Mouse (Mus musculus) forebrain, embryonic 10.5 days (tissue): ENCODE results near the gene Neb. TPM values are rescaled to one million over a fixed set of nuclear protein-coding genes. Genes with fewer than 3 reads are reported as not detected.

Source experiments
- DNase-seq: peaks from one replicate; pipeline ENCODE4 v3.0.0-alpha.2; 2017; ENCODE audit warnings: low spot score; ENCODE audit errors: extremely low spot score
- H3K27ac ChIP-seq: fragments of 300-500 bp; sonication (generic); 2 replicates; pipeline ENCODE4 v1.5.1; 2016; ENCODE audit warnings: mild to moderate bottlenecking
- H3K27me3 ChIP-seq: fragments of 300-500 bp; sonication (generic); 2 replicates; pipeline ENCODE4 v1.6.1; 2016; ENCODE audit warnings: mild to moderate bottlenecking; ENCODE audit not compliant: poor library complexity, severe bottlenecking
- H3K36me3 ChIP-seq: fragments of 300-500 bp; sonication (generic); replicated peaks from 2 replicates; pipeline ENCODE4 v1.6.1; 2016; ENCODE audit warnings: mild to moderate bottlenecking, moderate library complexity
- H3K4me1 ChIP-seq: fragments of 300-500 bp; sonication (generic); 2 replicates; pipeline ENCODE4 v1.6.1; 2016
- H3K4me3 ChIP-seq: fragments of 300-500 bp; sonication (generic); 2 replicates; pipeline ENCODE4 v1.5.1; 2016; ENCODE audit warnings: mild to moderate bottlenecking, moderate library complexity
- H3K9me3 ChIP-seq: fragments of 300-500 bp; sonication (generic); 2 replicates; pipeline ENCODE4 v1.6.1; 2016; ENCODE audit warnings: mild to moderate bottlenecking, moderate library complexity
- WGBS: fragments of 180-500 bp; shearing (Covaris S2); methylation state at CpG from one replicate; pipeline ENCODE4 v1.1.7; 2016; 5-methylcytosine and 5-hydroxymethylcytosine counted together
- polyA plus RNA-seq: library from polyadenylated mRNA; unstranded; fragments of >200 nt; fragmentation: Nextera tagmentation; extraction: Ambion mirVana; gene quantifications from 2 replicates; pipeline ENCODE4 v1.2.1, GENCODE M21; 2016

Gene Neb
- polyA plus RNA-seq, 1 experiment from 2014 or later: 0.31 TPM

DNA sequence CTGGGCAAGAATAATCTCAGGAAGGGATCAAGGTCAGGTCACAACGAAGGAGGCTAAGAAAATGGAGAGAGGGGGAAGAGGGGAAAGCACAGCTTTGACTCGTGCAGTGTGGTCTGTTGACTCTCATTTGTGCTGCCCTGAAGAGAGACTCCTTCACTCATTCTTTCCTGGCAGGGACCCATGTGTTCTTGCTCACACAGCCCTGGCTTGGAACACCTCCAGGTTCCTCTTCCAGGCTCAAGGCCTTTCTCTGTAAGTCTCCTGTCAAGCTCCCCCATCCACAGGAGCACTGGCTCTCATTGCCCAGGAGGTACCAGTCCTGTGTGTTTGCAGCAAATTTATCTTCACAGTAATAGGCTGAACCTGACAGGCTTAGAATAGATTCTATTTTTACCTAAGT lies 7.2 kb downstream of the Neb start:
- H3K4me1 ChIP-seq: 0 out of 2 replicates have a peak, but pooled peaks cover 2% of the 10 kb centered on the region
- no peaks in the 10 kb centered on the region for H3K27me3 ChIP-seq
- 75% methylated on average over 2 of the region's 2 CpGs for WGBS

DNA sequence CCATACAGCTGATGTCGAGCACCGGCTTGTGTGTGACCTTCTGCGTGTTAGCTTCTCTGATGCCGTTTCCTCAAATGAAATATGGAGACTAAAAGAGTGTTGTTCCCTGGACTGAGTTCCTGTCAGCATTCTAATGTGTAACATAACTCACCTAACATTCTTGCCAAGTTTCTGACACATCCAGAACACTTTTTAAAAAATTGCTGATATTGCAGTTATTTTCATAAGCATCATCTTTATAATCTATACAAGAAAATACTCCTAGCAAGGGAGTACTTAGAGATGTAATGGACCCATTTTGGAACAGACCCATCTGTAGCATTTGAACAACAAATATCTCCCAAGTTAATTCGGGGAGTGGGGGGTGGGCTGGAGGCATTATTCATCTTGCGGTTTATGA lies 8.7 kb downstream of the Neb start:
- Histone ChIP-seq H3K27me3 (no peaks in the 10 kb centered on the region), H3K4me3 (no peak overlapping the region), H3K4me1 (peaks cover 10% of the 10 kb centered on the region), H3K36me3 (no peaks in the 10 kb centered on the region), H3K27ac (no peak overlapping the region), H3K9me3 (no peaks in the 10 kb centered on the region)
- WGBS: 96% methylated on average over 6 of the region's 6 CpGs
- no peak for DNase-seq

More for the DNA sequence above, 7.2 kb downstream of the Neb start:
- no peak overlapping the region for H3K27ac ChIP-seq
- DNase-seq: peak; percentile 7
- no peaks in the 10 kb centered on the region for H3K9me3 ChIP-seq
- H3K4me3 ChIP-seq: no peak overlapping the region
- H3K36me3 ChIP-seq: no peaks in the 10 kb centered on the region

DNA sequence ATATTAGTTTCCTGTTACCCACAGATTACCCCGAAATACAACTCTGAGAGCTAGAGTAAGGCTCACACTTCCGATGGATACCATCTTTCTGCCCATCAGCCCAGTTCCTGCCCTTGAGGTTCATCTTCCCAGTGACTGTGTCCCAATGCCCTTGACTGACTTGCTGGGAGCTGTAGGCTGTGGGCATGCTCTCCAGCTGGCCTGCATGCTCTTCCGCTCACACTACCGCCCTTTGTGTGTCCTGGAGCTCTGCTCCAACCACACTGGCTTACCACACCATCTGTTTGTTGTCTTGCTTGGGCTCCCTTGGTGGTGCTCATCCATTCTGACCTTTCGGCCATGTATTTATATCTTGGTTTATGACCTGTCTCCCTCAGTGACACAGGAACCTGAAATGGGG lies 10.6 kb downstream of the Neb start:
- no peak overlapping the region for H3K27ac ChIP-seq
- H3K9me3 ChIP-seq: no peaks in the 10 kb centered on the region
- DNase-seq: no peak
- no peak overlapping the region for H3K4me3 ChIP-seq
- no peaks in the 10 kb centered on the region for H3K27me3 ChIP-seq
- WGBS: 94% methylated on average over 5 of the region's 5 CpGs
- H3K4me1 ChIP-seq: peaks cover 10% of the 10 kb centered on the region
- no peaks in the 10 kb centered on the region for H3K36me3 ChIP-seq

GRCm38 (mm10) chr2:52367248-52367647 lies 11.0 kb downstream of the Neb start:
- H3K4me3 ChIP-seq: no peak overlapping the region
- peaks cover 10% of the 10 kb centered on the region for H3K4me1 ChIP-seq
- no peaks in the 10 kb centered on the region for H3K27me3 ChIP-seq
- no peak overlapping the region for H3K27ac ChIP-seq
- 81% methylated on average over 13 of the region's 13 CpGs for WGBS
- H3K9me3 ChIP-seq: no peaks in the 10 kb centered on the region
- DNase-seq: no peak
- no peaks in the 10 kb centered on the region for H3K36me3 ChIP-seq

DNA sequence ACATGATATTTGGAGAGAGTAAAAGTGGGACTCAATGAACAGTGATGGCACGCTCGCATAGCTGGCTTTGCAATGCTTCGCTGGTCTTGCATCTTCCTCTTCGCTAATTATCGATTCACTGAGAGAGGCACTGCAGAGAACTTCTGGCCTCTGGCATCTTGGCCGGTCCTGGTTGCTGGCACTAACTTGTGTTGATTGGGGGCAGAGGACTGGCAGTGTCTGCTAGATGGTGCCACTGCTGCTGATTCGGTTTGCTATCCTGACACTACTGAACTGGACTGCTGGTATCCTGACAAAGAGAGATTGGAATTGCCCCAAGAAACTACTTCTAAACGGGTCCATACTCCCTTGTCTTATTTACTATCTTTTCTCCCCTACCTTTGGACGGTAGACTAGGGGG lies 17.2 kb downstream of the Neb start:
- DNase-seq: no peak
- H3K27ac ChIP-seq: no peak overlapping the region
- H3K4me1 ChIP-seq: peaks cover 8% of the 10 kb centered on the region
- H3K4me3 ChIP-seq: no peak overlapping the region
- H3K9me3 ChIP-seq: no peaks in the 10 kb centered on the region
- no peaks in the 10 kb centered on the region for H3K36me3 ChIP-seq
- 89% methylated on average over 9 of the region's 9 CpGs for WGBS
- no peaks in the 10 kb centered on the region for H3K27me3 ChIP-seq

DNA sequence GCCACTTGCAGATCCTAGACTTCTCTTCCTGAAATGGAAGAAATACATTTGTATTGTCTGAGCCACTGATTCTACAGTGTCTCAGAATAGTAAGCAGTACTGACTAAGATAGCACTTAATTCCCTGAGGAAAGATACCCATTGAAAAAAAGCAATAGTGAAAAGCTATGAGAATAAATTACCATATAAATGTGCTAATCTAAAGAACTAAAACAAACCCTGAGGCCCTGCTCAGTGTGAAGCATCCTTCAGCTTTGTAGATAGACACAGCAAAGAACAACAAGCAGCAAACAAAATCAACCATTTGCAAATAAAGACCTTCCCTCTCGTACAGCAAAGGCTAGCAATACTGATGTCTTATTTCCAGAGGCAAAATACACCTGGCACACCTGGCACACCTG lies 18.6 kb downstream of the Neb start:
- 85% methylated on average over 1 of the region's 1 CpGs for WGBS
- no peaks in the 10 kb centered on the region for H3K36me3 ChIP-seq
- DNase-seq: no peak
- no peaks in the 10 kb centered on the region for H3K9me3 ChIP-seq
- H3K27ac ChIP-seq: no peak overlapping the region
- H3K4me1 ChIP-seq: peaks cover under 1% of the 10 kb centered on the region; the same call in 1 of the 2 replicates
- no peak overlapping the region for H3K4me3 ChIP-seq
- H3K27me3 ChIP-seq: no peaks in the 10 kb centered on the region

- Histone ChIP-seq H3K27me3 (no peaks in the 10 kb centered on the region), H3K36me3 (no peaks in the 10 kb centered on the region), H3K9me3 (no peaks in the 10 kb centered on the region), H3K4me3 (no peak overlapping the region), H3K27ac (no peak overlapping the region), H3K4me1 (no peaks in the 10 kb centered on the region)
- WGBS: 86% methylated on average over 5 of the region's 5 CpGs
- DNase-seq: no peak
These were observed 20.1 kb downstream of the Neb start for GRCm38 (mm10) chr2:52358156-52358555.

GRCm38 (mm10) chr2:52351029-52351428 lies 27.2 kb downstream of the Neb start:
- Histone ChIP-seq H3K4me3 (no peak overlapping the region), H3K27me3 (no peaks in the 10 kb centered on the region), H3K4me1 (no peaks in the 10 kb centered on the region), H3K9me3 (peaks cover 9% of the 10 kb centered on the region; the same call in 1 of the 2 replicates), H3K27ac (no peak overlapping the region), H3K36me3 (no peaks in the 10 kb centered on the region)
- 90% methylated on average over 1 of the region's 1 CpGs for WGBS
- peak; percentile 1 for DNase-seq

DNA sequence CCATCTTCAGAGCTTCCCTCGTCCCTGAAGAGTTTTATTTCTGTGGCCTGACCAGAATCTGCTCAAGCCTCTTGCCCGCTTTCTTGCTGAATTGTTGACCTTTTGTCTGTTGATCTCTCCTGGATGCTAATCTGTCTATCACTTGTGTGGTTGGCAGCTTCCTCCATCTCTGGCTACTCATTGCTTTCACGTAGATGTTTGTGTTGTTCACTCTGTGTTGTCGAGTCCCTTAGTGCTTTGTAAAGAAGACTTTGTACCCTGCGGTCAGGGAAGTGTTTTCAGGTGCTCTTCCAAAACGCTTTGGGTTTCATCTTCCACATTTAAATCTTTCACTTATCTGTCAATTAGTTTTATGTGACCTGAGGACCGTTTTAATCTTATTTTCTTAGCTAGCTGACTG lies 37.3 kb downstream of the Neb start:
- no peaks in the 10 kb centered on the region for H3K9me3 ChIP-seq
- no peak overlapping the region for H3K27ac ChIP-seq
- H3K4me3 ChIP-seq: no peak overlapping the region
- WGBS: 83% methylated on average over 7 of the region's 7 CpGs
- H3K36me3 ChIP-seq: no peaks in the 10 kb centered on the region
- no peaks in the 10 kb centered on the region for H3K4me1 ChIP-seq
- no peak for DNase-seq
- no peaks in the 10 kb centered on the region for H3K27me3 ChIP-seq

- Histone ChIP-seq H3K27me3 (no peaks in the 10 kb centered on the region), H3K36me3 (no peaks in the 10 kb centered on the region), H3K9me3 (no peaks in the 10 kb centered on the region), H3K4me3 (no peak overlapping the region), H3K27ac (no peak overlapping the region), H3K4me1 (no peaks in the 10 kb centered on the region)
- no peak for DNase-seq
- 89% methylated on average over 13 of the region's 13 CpGs for WGBS
These were observed 42.7 kb downstream of the Neb start for GRCm38 (mm10) chr2:52335556-52335955.

GRCm38 (mm10) chr2:52335087-52335486 lies 43.2 kb downstream of the Neb start:
- 92% methylated on average over 8 of the region's 8 CpGs for WGBS
- no peaks in the 10 kb centered on the region for H3K27me3 ChIP-seq
- H3K36me3 ChIP-seq: no peaks in the 10 kb centered on the region
- no peak overlapping the region for H3K4me3 ChIP-seq
- no peak for DNase-seq
- no peak overlapping the region for H3K27ac ChIP-seq
- H3K4me1 ChIP-seq: no peaks in the 10 kb centered on the region
- no peaks in the 10 kb centered on the region for H3K9me3 ChIP-seq

DNA sequence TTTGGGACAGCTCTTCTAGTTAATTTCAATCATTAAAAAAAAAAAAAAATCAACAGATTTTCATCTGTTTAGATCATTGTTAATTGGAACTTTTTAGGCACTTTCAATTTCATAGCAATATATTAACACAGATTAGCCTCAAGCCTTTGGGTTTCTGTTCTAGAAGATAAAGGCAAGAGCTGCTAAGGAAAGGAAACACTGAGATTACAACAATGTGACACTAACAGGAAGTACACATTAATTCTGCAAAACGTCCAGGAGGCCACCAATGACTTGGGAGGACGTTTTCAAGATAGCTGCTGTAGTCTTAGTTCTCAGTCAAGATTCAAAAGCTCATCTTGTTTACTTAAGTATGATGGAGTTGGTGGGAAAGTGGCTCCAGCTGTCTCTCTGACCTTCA lies 44.7 kb downstream of the Neb start:
- Histone ChIP-seq H3K4me3 (no peak overlapping the region), H3K9me3 (no peaks in the 10 kb centered on the region), H3K27ac (no peak overlapping the region), H3K27me3 (no peaks in the 10 kb centered on the region), H3K36me3 (no peaks in the 10 kb centered on the region), H3K4me1 (no peaks in the 10 kb centered on the region)
- no peak for DNase-seq
- 61% methylated on average over 2 of the region's 2 CpGs for WGBS

DNA sequence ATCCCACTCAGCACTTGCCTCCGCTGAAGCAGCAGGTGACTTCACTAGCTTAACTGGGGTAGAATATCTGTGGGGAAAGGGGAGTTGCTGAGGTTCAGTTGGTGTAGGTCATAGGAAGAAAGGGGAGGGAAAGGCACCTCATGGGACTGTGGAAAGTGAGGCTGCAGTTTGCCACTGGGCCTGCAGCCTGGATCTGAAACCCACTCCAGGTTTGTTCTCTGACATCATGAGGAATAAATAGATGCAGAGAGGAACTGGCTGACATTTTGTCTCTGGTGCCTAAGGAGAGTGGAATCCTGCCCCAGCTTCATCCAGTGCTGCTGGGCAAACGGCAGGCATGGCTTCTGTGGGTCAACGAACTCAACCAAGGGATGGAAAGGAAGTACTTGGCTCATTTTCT lies 46.5 kb downstream of the Neb start:
- Histone ChIP-seq H3K4me1 (no peaks in the 10 kb centered on the region), H3K27me3 (no peaks in the 10 kb centered on the region), H3K9me3 (no peaks in the 10 kb centered on the region), H3K27ac (no peak overlapping the region), H3K36me3 (no peaks in the 10 kb centered on the region), H3K4me3 (no peak overlapping the region)
- WGBS: 80% methylated on average over 3 of the region's 3 CpGs
- no peak for DNase-seq

DNA sequence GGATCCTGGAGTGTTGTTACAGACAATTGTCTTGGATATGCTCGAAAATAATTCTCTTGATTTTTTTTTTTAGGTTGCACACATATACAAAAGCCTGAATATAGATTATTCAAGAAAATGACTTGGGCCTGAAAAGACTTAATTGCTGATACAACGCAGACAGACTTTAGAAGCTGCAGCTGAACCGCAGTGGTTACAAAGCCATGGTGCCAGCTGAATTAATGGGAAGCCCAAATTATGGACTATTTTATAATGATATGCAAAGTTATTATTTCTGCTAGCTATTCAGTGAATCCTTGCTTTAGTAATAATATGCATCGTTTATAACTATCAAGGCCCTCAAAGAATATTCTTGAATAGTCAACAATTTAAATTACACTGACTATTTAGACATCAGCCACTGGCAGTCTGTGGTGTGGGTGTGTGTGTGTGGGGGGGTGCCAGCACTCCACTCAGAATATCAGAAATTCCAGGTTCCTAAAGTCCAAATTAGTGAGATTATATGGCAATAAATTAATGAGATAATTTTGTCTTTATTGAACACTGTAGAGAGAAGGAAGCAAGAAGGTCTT lies 50.9 kb downstream of the Neb start:
- Histone ChIP-seq H3K4me1 (no peaks in the 10 kb centered on the region), H3K36me3 (no peaks in the 10 kb centered on the region)
- WGBS: 88% methylated on average over 4 of the region's 4 CpGs

More for the DNA sequence above, 50.9 kb downstream of the Neb start:
- Histone ChIP-seq H3K27me3 (no peaks in the 10 kb centered on the region), H3K27ac (no peak overlapping the region), H3K4me3 (no peak overlapping the region), H3K9me3 (no peaks in the 10 kb centered on the region)
- DNase-seq: no peak
